Mouse (Mus musculus) spleen, adult 2 months (tissue): ENCODE results near the gene Slc25a19.

Experiments used
- CTCF ChIP-seq: fragments of 200-500 bp; IDR thresholded peaks from 2 replicates; pipeline ENCODE4 v1.5.1; 2011; ENCODE audit warnings: mild to moderate bottlenecking, inconsistent platforms; ENCODE audit not compliant: insufficient read depth, insufficient read length, insufficient replicate concordance; ENCODE audit errors: extremely low read depth
- POLR2A ChIP-seq: fragments of 200-500 bp; IDR thresholded peaks from 2 replicates; pipeline ENCODE4 v1.6.1; 2011; ENCODE audit warnings: low read depth, low read length, inconsistent platforms

- TF ChIP-seq CTCF (no peak), POLR2A (no peak)
Measured at GRCm38 (mm10) chr11:115660376-115660775, 32.3 kb upstream of the Slc25a19 start.
